Mouse (Mus musculus): Measurements from ENCODE around the gene Zc3hc1.

- TF ChIP-seq HCFC1 (IDR thresholded peaks at IDR 0.05; ENCODE audit: borderline replicate concordance, insufficient read depth, low read length) (no peak), ZC3H11A (IDR thresholded peaks at IDR 0.05; ENCODE audit: borderline replicate concordance, low read depth, low read length) (no peak), MAFK (IDR thresholded peaks at IDR 0.05; ENCODE audit: insufficient read depth, low read depth, low read length) (no peak), ZNF384 (IDR thresholded peaks at IDR 0.05; ENCODE audit: low read depth, low read length) (no peak), CHD2 (IDR thresholded peaks at IDR 0.05; ENCODE audit: low read depth, low read length) (no peak)
These were observed 11.3 kb upstream of the Zc3hc1 start for GRCm38 (mm10) chr6:30402091-30402491.

All from ES-E14 (cell line).